Mouse (Mus musculus) forelimb bud, embryonic 11.5 days (tissue): ENCODE results near the gene Dnajb8.

Experiments
- DNase-seq: peaks from one replicate; pipeline ENCODE4 v3.0.0-alpha.2; 2012; ENCODE audit warnings: low read depth, low spot score

The Dnajb8 gene

GRCm38 (mm10) chr6:88221968-88222367 lies at the start of gene Dnajb8:
Gene Dnajb8 (plus strand): TSS chr6:88222268.
- no peak for DNase-seq

- no peak for DNase-seq
Measured at GRCm38 (mm10) chr6:88174191-88174590, 47.9 kb upstream of the Dnajb8 start.

- DNase-seq, result no peak
Measured at GRCm38 (mm10) chr6:88174676-88175075, 47.4 kb upstream of the Dnajb8 start.

- DNase-seq, result no peak
Measured at GRCm38 (mm10) chr6:88184671-88185070, 37.4 kb upstream of the Dnajb8 start.

- no peak for DNase-seq
Measured at GRCm38 (mm10) chr6:88188148-88188547, 33.9 kb upstream of the Dnajb8 start.

- DNase-seq, result peak; percentile 69
Measured at GRCm38 (mm10) chr6:88189312-88190042, 32.6 kb upstream of the Dnajb8 start.

- DNase-seq, result no peak
Measured at GRCm38 (mm10) chr6:88190043-88190309, 32.1 kb upstream of the Dnajb8 start.

GRCm38 (mm10) chr6:88190310-88191023 lies 31.6 kb upstream of the Dnajb8 start:
- DNase-seq, result peak; percentile 16

GRCm38 (mm10) chr6:88191024-88191365 lies 31.1 kb upstream of the Dnajb8 start:
- DNase-seq, result no peak

GRCm38 (mm10) chr6:88191411-88192070 lies 30.5 kb upstream of the Dnajb8 start:
- DNase-seq, result no peak

GRCm38 (mm10) chr6:88192756-88193155 lies 29.3 kb upstream of the Dnajb8 start:
- DNase-seq, result no peak

- DNase-seq, result no peak
Measured at GRCm38 (mm10) chr6:88193433-88194052, 28.5 kb upstream of the Dnajb8 start, which contains the start of gene Gata2. Gene Gata2 (plus strand): TSS chr6:88193891.

GRCm38 (mm10) chr6:88194053-88194977 lies 27.8 kb upstream of the Dnajb8 start:
- DNase-seq, result peak; percentile 32

GRCm38 (mm10) chr6:88194978-88195325 lies 27.1 kb upstream of the Dnajb8 start:
- DNase-seq, result peak; percentile 20

- peak; percentile 26 for DNase-seq
Measured at GRCm38 (mm10) chr6:88196054-88196732, 25.9 kb upstream of the Dnajb8 start.

GRCm38 (mm10) chr6:88196733-88197312 lies 25.2 kb upstream of the Dnajb8 start:
- DNase-seq, result peak; percentile 26

GRCm38 (mm10) chr6:88197313-88198069 lies 24.6 kb upstream of the Dnajb8 start:
- no peak for DNase-seq

GRCm38 (mm10) chr6:88198070-88198940 lies 23.8 kb upstream of the Dnajb8 start:
- DNase-seq, result peak; percentile 52
